Mouse (Mus musculus): ENCODE results near the gene Wdfy3.

DNA sequence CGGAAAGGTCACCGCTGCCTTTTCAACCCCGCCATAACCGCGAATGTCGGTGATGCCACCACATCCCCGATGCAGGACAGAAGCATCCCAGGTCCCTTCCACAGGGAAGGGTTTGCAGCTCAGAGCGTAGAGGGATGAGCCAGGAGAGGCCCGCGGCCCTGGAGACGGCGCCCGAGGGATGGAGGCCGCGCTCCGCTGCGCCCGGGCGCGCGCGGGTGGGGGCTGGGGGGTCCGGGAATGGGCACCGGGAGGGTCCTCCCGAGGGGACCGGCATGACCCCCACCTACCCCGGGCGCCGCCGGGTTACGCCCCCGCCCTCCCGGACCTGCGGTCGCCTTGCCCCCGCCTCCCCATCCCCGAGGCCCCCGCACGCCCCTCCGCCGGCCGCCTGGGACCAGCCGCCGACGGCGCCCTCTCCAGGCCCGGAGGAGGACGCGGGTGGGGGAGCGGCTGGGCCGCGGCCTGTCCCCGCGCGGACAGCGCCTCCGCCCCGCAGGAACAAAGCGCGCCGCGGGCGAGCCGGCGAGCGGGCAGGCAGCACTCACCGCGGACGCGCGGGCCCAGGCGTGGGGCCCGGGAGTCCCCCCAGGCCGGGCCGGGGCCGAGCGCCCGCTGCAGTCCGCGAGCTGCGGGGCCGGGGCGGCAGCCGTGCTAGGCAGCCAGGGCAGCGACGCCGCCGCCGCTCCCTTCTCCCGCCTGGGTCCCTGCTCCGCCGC lies 512 bp downstream of the Wdfy3 start:
- no peak for TF ChIP-seq CTCF (IDR thresholded peaks at IDR 0.05; ENCODE audit: low read depth)
- no peak for TF ChIP-seq EP300 (IDR thresholded peaks at IDR 0.05; ENCODE audit: low read depth)
